Mouse (Mus musculus) gastrocnemius, postnatal 36 days (tissue): ENCODE measurements around the gene Ppara. TPM values are rescaled to one million over a fixed set of nuclear protein-coding genes. Genes with fewer than 3 reads are reported as not detected.
"Not testable (repeated sequence)": the region's sequence is repeated elsewhere in the genome, so short reads cannot be mapped to it uniquely, and the experiment has no call there.

ENCODE experiments used
- DNase-seq, 2 experiments: peaks; one replicate each; pipeline ENCODE4 v3.0.0; 2022
- intact Hi-C: fragments of 180-260 bp; cut with DNase I; formaldehyde crosslinking; loops from one replicate; pipeline ENCODE4 v1.15.1; 2025
- total RNA-seq, 2 experiments: library from RNA; stranded (reverse); gene quantifications; 2 replicates each; pipeline ENCODE4 v1.2.3; 2021

Gene Ppara
- total RNA-seq, 2 experiments from 2014 or later = 14.5 to 16.5 TPM

GRCm38 (mm10) chr15:85747951-85748350, 13.2 kb downstream of the Ppara start:
- intact Hi-C loops = no loop called here
- no peak for DNase-seq

DNA sequence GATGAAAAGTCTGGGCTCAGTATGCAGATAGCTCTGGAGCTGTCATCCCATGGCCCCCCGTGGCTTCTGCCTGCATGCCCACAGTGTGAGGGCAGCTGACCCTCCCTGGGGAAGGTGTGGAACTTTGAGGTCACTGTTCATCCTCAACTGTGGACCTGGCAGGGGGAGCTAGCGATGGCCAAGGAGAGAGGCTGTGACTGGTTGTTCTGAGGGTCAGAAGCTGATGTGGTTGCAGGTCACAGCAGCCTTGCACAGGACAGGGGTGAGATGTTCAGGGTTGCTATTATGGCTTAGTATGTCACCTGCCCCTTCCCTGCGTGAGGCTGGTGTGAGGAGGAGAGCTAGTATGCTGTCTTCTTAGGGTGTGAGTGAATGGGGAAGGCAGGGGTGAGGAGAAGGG, 13.7 kb downstream of the Ppara start:
- intact Hi-C loops = no loop called here

GRCm38 (mm10) chr15:85749141-85749540, 14.4 kb downstream of the Ppara start:
- intact Hi-C loops = no loop called here
- no peak for DNase-seq

More for the DNA sequence above, 13.7 kb downstream of the Ppara start:
- DNase-seq = no peak

DNA sequence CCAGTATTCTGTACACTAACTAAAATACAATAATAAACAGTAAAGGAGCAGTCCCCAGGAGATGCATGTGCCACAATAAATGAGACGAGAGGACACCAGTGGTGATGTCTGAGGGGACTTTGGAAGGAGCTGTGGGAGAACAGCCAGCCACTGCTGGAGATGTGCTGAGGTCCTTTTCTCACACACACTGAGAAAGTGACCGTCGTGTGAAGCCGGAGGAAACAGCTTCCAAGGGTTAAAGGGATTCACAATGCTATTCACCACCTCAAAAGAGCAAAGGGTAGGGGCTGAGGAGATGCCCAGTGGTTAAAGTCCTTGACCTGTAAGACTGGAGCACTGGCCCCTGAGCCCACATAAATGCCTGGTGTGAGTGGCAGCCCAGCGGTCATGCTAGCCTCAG, 15.3 kb downstream of the Ppara start:
- intact Hi-C loops = no loop called here
- DNase-seq = no peak

- intact Hi-C loops = no loop called here
- no peak for DNase-seq
Observed at GRCm38 (mm10) chr15:85752655-85753054, 17.9 kb downstream of the Ppara start.

DNA sequence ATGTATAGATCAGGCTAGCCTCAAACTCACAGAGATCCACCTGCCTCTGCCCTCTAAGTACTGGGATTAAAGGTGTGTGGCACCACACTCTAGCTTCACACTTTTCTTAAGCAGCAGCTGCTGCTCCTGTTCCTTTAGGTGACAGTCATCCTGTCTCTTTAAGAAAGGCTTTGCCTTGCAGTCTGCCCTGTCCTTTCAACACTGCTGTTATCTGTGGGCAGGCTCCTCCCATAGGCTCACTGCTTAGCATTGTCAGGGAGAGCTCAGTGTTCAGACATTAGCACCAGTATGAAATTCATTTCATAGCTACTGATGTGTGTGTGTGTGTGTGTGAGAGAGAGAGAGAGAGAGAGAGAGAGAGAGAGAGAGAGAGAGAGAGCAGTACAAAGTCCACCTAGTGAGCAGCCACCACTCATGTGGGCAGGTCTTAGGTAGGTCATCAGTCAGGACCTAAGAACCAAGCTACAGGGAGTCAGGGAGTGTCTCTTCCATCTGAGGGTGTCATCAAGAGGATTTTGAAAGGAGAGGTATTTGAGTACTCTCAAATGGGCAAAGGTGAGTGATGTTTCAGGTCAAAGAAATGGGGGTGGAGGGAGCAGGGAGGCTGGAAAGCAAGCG, 19.4 kb downstream of the Ppara start:
- intact Hi-C loops = no loop called here
- DNase-seq = no peak

DNA sequence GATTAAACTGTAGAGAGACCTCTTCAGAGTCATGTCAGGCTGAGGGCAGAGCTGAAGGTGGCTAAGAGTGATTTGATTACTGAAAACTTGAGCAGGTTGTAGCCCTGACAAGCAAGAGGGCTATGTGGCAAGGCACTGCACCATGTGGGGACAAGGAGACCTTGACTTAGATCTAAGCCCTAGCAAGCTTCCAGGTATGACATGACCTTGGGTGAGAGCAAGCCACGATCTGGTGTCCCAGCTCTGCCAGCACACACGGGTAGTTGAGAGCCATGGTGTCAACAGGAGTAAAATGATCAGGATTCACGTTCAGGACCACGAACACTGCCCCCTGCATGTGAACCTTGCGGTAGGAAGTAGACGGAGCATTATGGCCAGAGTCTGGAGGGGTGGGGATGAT, 20.4 kb downstream of the Ppara start:
- intact Hi-C loops = no loop called here
- no peak for DNase-seq

DNA sequence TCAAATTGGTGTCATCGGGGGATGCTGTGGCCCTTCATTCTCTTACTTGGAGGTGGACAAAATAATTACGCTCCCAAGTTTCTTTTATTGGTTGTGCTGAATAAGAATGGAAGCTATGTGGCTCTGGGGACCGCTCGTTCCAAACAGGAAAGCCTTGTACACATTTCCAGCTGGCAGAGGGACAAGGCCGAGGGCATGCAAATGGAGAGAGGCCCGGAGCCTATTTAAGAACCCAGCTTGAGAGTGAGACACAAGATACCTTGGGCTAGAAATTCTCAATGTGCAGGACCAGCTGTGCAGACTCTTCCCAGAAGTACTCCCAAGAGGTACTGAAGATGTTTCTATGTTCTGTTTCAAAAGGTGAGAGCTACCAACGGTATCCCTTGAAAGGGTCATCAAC, 21.8 kb downstream of the Ppara start:
- DNase-seq = peak in 1 of 2 experiments; percentile 53
- intact Hi-C loops = no loop called here

- intact Hi-C loops = no loop called here
- DNase-seq = no peak
Observed at GRCm38 (mm10) chr15:85757768-85758167, 23.0 kb downstream of the Ppara start.

DNA sequence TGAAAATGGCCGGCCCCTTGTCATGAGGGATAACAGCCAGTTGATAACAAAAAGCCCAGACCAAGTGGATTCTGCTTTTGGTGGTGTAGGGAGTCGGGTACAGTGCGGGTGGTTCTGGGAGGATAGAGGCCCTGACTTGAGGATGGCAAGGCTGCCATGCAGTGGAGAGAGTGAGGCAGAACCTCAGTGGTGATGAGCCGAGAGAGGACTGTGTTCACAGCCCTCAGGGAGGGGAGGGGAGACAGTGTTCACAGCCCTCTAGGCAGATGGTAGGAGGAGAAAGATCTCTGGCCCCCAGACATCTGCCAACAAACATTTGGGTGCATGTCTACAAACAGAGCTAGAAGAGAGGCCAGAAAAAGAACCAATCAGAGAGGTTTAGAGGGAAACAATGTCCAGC, 28.0 kb downstream of the Ppara start:
- intact Hi-C loops = no loop called here
- no peak for DNase-seq

- DNase-seq = no peak
- intact Hi-C loops = no loop called here
Observed at GRCm38 (mm10) chr15:85765022-85765421, 30.2 kb downstream of the Ppara start.

DNA sequence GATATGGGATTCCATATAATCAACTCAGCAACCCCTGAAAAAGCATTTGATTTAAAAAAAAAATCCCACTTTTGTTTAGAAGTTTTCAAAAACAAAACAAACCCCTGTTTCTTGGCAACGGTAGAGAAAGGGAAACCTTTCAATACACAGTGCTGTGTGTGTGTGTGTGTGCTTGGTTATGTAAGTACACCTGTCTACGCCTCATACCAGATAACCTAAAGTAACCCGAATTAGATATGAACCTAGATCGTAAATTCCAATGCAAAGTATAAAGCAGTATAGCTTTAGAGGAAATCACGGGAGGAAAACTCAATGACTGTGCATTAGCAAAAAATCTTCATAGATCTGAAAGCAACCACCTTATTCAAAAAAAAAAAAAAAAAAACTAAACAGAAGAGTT, 31.9 kb downstream of the Ppara start:
- intact Hi-C loops = no loop called here
- no peak for DNase-seq

DNA sequence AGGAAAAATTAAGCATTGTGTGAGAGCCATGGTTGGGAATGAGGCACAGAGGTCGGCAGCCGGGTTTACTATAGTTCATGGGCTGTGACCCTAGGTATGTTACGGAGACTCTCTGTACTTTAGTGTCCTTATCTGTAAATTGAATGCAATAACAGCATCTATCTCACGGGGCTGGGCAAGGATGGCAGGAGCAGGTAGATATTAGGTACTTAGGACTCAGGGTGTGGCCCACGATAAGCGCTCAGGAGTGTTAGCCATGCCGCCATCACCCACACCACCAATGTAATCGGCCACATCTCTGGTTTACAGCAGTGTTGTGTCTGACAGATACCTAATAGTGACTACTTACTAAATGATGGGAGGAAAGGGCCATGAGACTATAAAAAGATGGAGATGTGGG, 34.2 kb downstream of the Ppara start:
- intact Hi-C loops = no loop called here
- DNase-seq = no peak

GRCm38 (mm10) chr15:85771306-85772121, 36.7 kb downstream of the Ppara start:
- intact Hi-C loops = no loop called here
- DNase-seq = no peak

DNA sequence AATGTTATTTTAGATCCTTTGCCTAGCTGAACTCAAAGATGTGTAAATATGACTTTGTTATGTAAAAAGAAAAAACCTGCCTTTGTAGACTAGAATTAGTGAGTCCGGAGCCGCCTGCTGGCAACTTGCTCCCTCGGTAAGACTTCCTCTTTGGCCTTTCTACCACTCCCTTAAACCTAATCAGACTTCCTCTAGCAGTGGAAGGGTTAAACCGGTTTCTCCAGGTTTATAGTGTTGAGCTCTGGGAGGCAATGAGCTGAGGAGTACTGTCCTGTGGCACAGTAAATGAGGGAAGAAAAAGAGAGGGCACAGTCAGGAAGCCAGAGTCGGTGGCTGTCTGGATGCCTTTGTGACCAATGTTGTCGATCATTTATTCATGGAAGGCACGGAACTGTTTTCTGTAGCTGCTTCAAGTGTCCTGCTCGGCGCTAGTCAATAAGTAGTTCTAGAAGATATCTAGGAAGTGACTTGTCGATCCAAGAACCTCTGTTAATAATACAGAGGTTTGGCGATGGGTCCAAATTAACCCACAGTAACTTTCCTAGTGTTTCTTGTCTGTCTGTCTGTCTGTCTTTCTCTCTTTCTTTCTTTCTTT, 37.5 kb downstream of the Ppara start:
- DNase-seq = no peak
- intact Hi-C loops = no loop called here

GRCm38 (mm10) chr15:85774419-85774818, 39.6 kb downstream of the Ppara start:
- intact Hi-C loops = no loop called here

GRCm38 (mm10) chr15:85775001-85775400, 40.2 kb downstream of the Ppara start:
- intact Hi-C loops = no loop called here
- DNase-seq = no peak

More at GRCm38 (mm10) chr15:85774419-85774818, 39.6 kb downstream of the Ppara start:
- DNase-seq = no peak

- intact Hi-C loops = no loop called here
- no peak for DNase-seq
Observed at GRCm38 (mm10) chr15:85776241-85776640, 41.5 kb downstream of the Ppara start.

DNA sequence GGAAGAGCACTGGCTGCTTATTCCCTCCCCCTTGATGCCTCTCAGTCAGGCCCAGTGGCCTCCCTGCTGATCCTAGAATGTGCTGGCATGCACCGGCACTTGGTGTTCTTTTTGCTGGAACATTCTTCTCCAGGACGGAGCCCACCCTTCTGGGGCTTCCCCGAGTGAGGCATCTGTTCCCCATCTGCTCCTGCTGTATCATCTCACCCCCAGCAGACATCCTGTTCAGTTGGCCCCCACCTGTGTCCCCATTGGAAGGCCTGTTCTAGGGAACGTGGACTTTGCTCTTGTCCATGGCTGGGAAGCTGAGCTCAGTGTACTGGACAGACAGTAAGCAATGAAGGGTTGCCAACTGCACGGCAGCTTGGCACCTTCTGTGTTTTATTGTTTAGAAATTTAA, 42.0 kb downstream of the Ppara start:
- DNase-seq = no peak
- intact Hi-C loops = no loop called here

GRCm38 (mm10) chr15:85778891-85779290, 44.1 kb downstream of the Ppara start:
- DNase-seq, intact Hi-C loops: not testable (repeated sequence)

- intact Hi-C loops = no loop called here
- DNase-seq = no peak
Observed at GRCm38 (mm10) chr15:85783146-85783545, 48.4 kb downstream of the Ppara start.

DNA sequence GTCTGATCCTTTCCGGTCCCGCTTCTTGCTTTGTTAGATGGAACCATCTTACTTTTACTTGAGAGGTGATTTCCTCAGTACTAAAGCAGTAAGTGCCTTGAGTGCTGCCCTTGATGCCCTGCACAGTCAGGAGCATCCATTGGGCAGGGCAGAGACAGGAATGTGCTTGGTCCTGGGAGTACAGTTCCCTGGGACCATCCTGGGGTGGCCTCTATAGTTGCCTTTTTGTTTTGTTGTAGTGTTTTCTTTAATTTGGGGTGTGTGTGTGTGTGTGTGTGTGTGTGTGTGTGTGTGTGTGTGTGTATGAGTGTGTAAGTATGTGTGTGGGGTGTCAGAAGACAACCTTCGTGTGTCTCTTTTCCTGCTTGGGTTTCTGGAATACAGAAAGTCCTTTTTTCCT, 49.6 kb downstream of the Ppara start:
- DNase-seq = no peak

More for the DNA sequence above, 49.6 kb downstream of the Ppara start:
- intact Hi-C loops = no loop called here
